Mouse (Mus musculus) gastrocnemius, adult 8-10 months (tissue): ENCODE measurements around the gene Atxn2. TPM values are rescaled to one million over a fixed set of nuclear protein-coding genes. Genes with fewer than 3 reads are reported as not detected.

Experiments used
- DNase-seq, 2 experiments: peaks; one replicate each; pipeline ENCODE4 v3.0.0; 2022; ENCODE audit warnings: low spot score in 2 of 2
- microRNA-seq: library from miRNA; unstranded; fragments of <30 nt; microRNA quantifications from one replicate; pipeline ENCODE4 v1.2.0, GENCODE M21; 2022
- total RNA-seq, 4 experiments: library from RNA; stranded (reverse); gene quantifications; 2 replicates each; pipeline ENCODE4 v1.2.4; 2022

Atxn2 gene
- total RNA-seq, 4 experiments from 2014 or later: 82.6 to 108 (median 88.6) TPM

DNA sequence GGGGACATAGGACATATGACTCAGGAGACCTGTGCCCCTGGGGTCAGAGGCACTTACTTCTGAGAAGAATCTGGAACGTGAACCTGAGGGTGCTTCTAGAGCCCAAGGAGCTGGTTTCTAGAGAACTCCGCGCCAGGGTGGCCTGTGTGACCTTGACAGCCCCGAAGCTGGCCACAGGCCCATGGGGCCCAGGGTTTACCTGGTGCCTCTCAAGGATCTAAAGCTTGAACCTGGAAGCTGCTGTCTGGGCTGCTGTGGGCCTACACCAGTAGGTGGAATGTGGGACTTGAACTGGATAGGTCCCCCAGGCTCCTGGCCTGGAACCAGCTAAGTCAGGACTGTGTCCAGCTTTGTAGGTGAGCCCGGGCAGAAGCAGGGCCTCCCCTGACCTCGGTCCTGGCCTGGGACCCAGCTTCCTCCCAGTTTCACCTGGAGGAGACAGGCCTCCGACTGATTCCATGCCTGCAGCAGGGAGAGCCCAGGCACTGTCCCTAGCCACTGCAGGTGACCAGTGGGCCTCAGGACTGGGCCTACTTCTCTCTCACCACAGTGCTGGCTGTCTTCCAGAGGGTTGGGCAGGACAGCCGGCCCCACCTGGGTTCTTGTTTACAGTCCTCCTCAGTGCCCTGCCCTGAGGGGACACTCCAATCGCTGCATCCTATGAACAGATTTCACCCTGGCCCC is 142.4 kb downstream of the Atxn2 start:
- no peak for DNase-seq

DNA sequence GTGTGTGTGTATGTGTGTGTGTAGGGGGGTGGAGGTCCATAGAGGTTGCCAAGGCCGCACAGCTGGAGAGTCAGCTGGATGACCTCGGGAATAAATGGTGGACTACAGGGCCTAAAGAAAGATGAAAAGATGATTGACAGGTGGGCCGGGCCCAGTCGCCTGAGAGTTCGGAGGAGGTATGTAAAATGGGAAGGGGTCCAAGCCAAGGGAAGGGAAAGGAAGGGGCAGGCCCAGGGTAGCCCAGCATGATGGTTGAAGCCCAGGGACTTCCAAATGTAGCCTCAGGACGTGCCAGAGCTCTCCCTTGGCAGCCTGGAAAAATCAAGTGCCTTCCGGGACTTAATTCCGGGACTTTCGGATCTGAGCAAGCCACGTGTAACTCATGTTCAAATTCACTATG is 143.6 kb downstream of the Atxn2 start:
- no peak for DNase-seq

- DNase-seq: no peak
Observed at GRCm38 (mm10) chr5:121856740-121857139, 145.6 kb downstream of the Atxn2 start.

DNA sequence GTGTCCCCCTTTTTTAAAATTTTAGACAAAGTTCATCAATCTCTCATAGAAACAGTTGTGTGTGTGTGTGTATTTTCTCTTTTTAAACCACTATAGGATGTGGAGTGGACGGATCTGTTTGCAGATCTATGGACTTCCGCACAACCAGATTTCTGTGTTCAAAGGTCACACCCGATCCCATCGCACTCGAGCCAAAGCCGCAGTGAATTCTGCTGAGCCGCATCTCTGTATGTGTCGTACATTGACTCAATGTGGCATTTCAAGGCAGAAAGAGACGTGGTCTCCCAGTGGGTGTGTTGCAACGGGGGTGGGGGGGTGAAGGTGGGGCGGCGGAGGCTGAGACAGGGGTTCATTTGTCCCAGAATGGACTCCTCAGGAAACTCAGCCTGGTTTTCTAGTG is 147.3 kb downstream of the Atxn2 start:
- no peak for DNase-seq

- DNase-seq: no peak
Observed at GRCm38 (mm10) chr5:121861964-121862363, 150.8 kb downstream of the Atxn2 start.

GRCm38 (mm10) chr5:121864330-121864729 is 153.2 kb downstream of the Atxn2 start:
- DNase-seq: no peak

Small RNA genes within 50 kb of the gene (microRNA-seq; reads per million reads assigned to microRNA genes)
- gene Mir7031: not detected

Other genes with a start within 250 kb of the Atxn2 start
- not detected for gene Adam1b, start 207.9 kb upstream of the Atxn2 start, total RNA-seq
- gene Adam1a, start 165.9 kb upstream of the Atxn2 start, total RNA-seq: 1 to 10 TPM; 1.1 to 1.9 (median 1.5) TPM
- gene Gm42878, start 165.9 kb upstream of the Atxn2 start, total RNA-seq: under 1 TPM in 1 of 4 experiments, not detected in 3; 0.94 TPM
- gene Mapkapk5, start 165.4 kb upstream of the Atxn2 start, total RNA-seq: 100 to 1,000 TPM; 112 to 152 (median 133) TPM
- 100 to 1,000 TPM; 112 to 210 (median 157) TPM for gene Aldh2, start 117.5 kb upstream of the Atxn2 start, total RNA-seq
- 10 to 100 TPM; 23.7 to 31.0 (median 28.0) TPM for gene Acad12, start 92.4 kb upstream of the Atxn2 start, total RNA-seq
- 10 to 100 TPM; 12.7 to 14.7 (median 13.5) TPM for gene Acad10, start 50.8 kb upstream of the Atxn2 start, total RNA-seq
- gene Brap, start 50.8 kb upstream of the Atxn2 start, total RNA-seq: 10 to 100 TPM; 32.5 to 36.5 (median 34.7) TPM
- gene Sh2b3, start 126.3 kb downstream of the Atxn2 start, total RNA-seq: 10 to 100 TPM; 11.4 to 13.1 (median 12.3) TPM
- 1 to 10 TPM; 5.0 to 5.7 (median 5.2) TPM for gene Pheta1, start 137.6 kb downstream of the Atxn2 start, total RNA-seq